Mouse (Mus musculus): ENCODE results near the gene Cdc45. TPM values are rescaled to one million over a fixed set of nuclear protein-coding genes. Genes with fewer than 3 reads are reported as not detected.

The Cdc45 gene
- polyA plus RNA-seq, 1 experiment from 2014 or later, result 20.0 TPM

- ATAC-seq (no peak), DNase-seq (ENCODE audit: low read depth, low spot score) (no peak)
- ChIA-PET CTCF (no interaction called here), POLR2A (no interaction called here)
- TF ChIP-seq CTCF (IDR thresholded peaks at IDR 0.05), result no peak
- peaks cover 7% of the 10 kb centered on the region for H3K27me3 ChIP-seq
- in situ Hi-C loops (cut with MboI; ENCODE audit: low pct_unique_long_range_greater_than_20kb), result no loop called here
Measured at GRCm38 (mm10) chr16:18775621-18776555, 35.9 kb downstream of the Cdc45 start.

GRCm38 (mm10) chr16:18773936-18774335, 37.9 kb downstream of the Cdc45 start:
- DNase-seq (ENCODE audit: low read depth, low spot score), result no peak
- no peak for ATAC-seq
- TF ChIP-seq CTCF (IDR thresholded peaks at IDR 0.05), result no peak
- in situ Hi-C loops (cut with MboI; ENCODE audit: low pct_unique_long_range_greater_than_20kb), result no loop called here
- ChIA-PET POLR2A (no interaction called here), CTCF (no interaction called here)
- H3K27me3 ChIP-seq, result peaks cover 7% of the 10 kb centered on the region

- in situ Hi-C loops (cut with MboI; ENCODE audit: low pct_unique_long_range_greater_than_20kb), result no loop called here
- ATAC-seq, result no peak
- TF ChIP-seq CTCF (IDR thresholded peaks at IDR 0.05), result no peak
- DNase-seq (ENCODE audit: low read depth, low spot score), result no peak
- no peaks in the 10 kb centered on the region for H3K27me3 ChIP-seq
- POLR2A ChIA-PET, result no interaction called here
- CTCF ChIA-PET, result no interaction called here
Measured at GRCm38 (mm10) chr16:18769501-18769900, 42.3 kb downstream of the Cdc45 start.

- CTCF ChIA-PET, result interaction anchor here (0.8 kb wide), 1 partner anchor 20 kb away, joined by 3 read pairs; no protein-coding TSS in a partner anchor
- in situ Hi-C loops (cut with MboI; ENCODE audit: low pct_unique_long_range_greater_than_20kb), result no loop called here
- POLR2A ChIA-PET, result no interaction called here
- TF ChIP-seq CTCF (IDR thresholded peaks at IDR 0.05), result no peak
- no peaks in the 10 kb centered on the region for H3K27me3 ChIP-seq
- ATAC-seq, result no peak
- no peak for DNase-seq (ENCODE audit: low read depth, low spot score)
Measured at GRCm38 (mm10) chr16:18766390-18766789, 45.4 kb downstream of the Cdc45 start.

- no peaks in the 10 kb centered on the region for H3K27me3 ChIP-seq
- no peak for DNase-seq (ENCODE audit: low read depth, low spot score)
- no peak for TF ChIP-seq CTCF (IDR thresholded peaks at IDR 0.05)
- POLR2A ChIA-PET, result no interaction called here
- CTCF ChIA-PET, result no interaction called here
- ATAC-seq, result no peak
- in situ Hi-C loops (cut with MboI; ENCODE audit: low pct_unique_long_range_greater_than_20kb), result no loop called here
Measured at GRCm38 (mm10) chr16:18762960-18763359, 48.8 kb downstream of the Cdc45 start.

- ATAC-seq, result no peak
- DNase-seq (ENCODE audit: low read depth, low spot score), result no peak
- CTCF ChIA-PET, result interaction anchor here (1.1 kb wide), 1 partner anchor 37 kb away, joined by 3 read pairs; no protein-coding TSS in a partner anchor
- in situ Hi-C loops (cut with MboI; ENCODE audit: low pct_unique_long_range_greater_than_20kb), result no loop called here
- no peak for TF ChIP-seq CTCF (IDR thresholded peaks at IDR 0.05)
- POLR2A ChIA-PET, result no interaction called here
- no peaks in the 10 kb centered on the region for H3K27me3 ChIP-seq
Measured at GRCm38 (mm10) chr16:18761734-18762133, 50.1 kb downstream of the Cdc45 start.

- ATAC-seq (peak; percentile 62), DNase-seq (ENCODE audit: low read depth, low spot score) (peak; percentile 43)
- CTCF ChIA-PET, result no interaction called here
- H3K27me3 ChIP-seq, result no peaks in the 10 kb centered on the region
- TF ChIP-seq CTCF (IDR thresholded peaks at IDR 0.05), result no peak
- in situ Hi-C loops (cut with MboI; ENCODE audit: low pct_unique_long_range_greater_than_20kb), result no loop called here
- POLR2A ChIA-PET, result interaction anchor here (0.6 kb wide), 1 partner anchor 72 kb away, joined by 9 read pairs; no protein-coding TSS in a partner anchor
Measured at GRCm38 (mm10) chr16:18751885-18752499, 59.8 kb downstream of the Cdc45 start.

GRCm38 (mm10) chr16:18751101-18751500, 60.7 kb downstream of the Cdc45 start:
- TF ChIP-seq CTCF (IDR thresholded peaks at IDR 0.05), result no peak
- CTCF ChIA-PET, result no interaction called here
- POLR2A ChIA-PET, result no interaction called here
- ATAC-seq (no peak), DNase-seq (ENCODE audit: low read depth, low spot score) (no peak)
- in situ Hi-C loops (cut with MboI; ENCODE audit: low pct_unique_long_range_greater_than_20kb), result no loop called here
- no peaks in the 10 kb centered on the region for H3K27me3 ChIP-seq

GRCm38 (mm10) chr16:18746268-18747122, 65.3 kb downstream of the Cdc45 start:
- no peaks in the 10 kb centered on the region for H3K27me3 ChIP-seq
- TF ChIP-seq CTCF (IDR thresholded peaks at IDR 0.05), result no peak

GRCm38 (mm10) chr16:18738303-18738702, 73.5 kb downstream of the Cdc45 start:
- DNase-seq (ENCODE audit: low read depth, low spot score), result no peak
- POLR2A ChIA-PET, result no interaction called here
- no peak for TF ChIP-seq CTCF (IDR thresholded peaks at IDR 0.05)
- in situ Hi-C loops (cut with MboI; ENCODE audit: low pct_unique_long_range_greater_than_20kb), result no loop called here
- H3K27me3 ChIP-seq, result no peaks in the 10 kb centered on the region
- CTCF ChIA-PET, result no interaction called here
- no peak for ATAC-seq

More at GRCm38 (mm10) chr16:18746268-18747122, 65.3 kb downstream of the Cdc45 start:
- ChIA-PET CTCF (interaction anchor here (1.2 to 1.3 kb wide), 2 partner anchors 12 to 14 kb away, joined by 3 to 4 read pairs; no protein-coding TSS in a partner anchor), POLR2A (no interaction called here)
- in situ Hi-C loops (cut with MboI; ENCODE audit: low pct_unique_long_range_greater_than_20kb), result no loop called here
- DNase-seq (ENCODE audit: low read depth, low spot score) (no peak), ATAC-seq (no peak)

Data from Patski (cell line).